Mouse (Mus musculus) fibroblast of lung, adult 2 months (primary cell): ENCODE data around the gene Cdh22.

Source experiments
- DNase-seq: peaks from one replicate; pipeline ENCODE4 v3.0.0-alpha.2; 2011; ENCODE audit warnings: low read depth

The Cdh22 gene

GRCm38 (mm10) chr2:165234613-165235291, at the start of gene Cdh22:
Gene Cdh22, minus strand, starts transcription at chr2:165234853.
- DNase-seq: no peak

- no peak for DNase-seq
Measured at GRCm38 (mm10) chr2:165284377-165284776, 49.7 kb upstream of the Cdh22 start.

- DNase-seq: no peak
Measured at GRCm38 (mm10) chr2:165283644-165284043, 49.0 kb upstream of the Cdh22 start.

- DNase-seq: no peak
Measured at GRCm38 (mm10) chr2:165281779-165282311, 47.2 kb upstream of the Cdh22 start.

GRCm38 (mm10) chr2:165279351-165279750, 44.7 kb upstream of the Cdh22 start:
- DNase-seq: no peak

GRCm38 (mm10) chr2:165277188-165277740, 42.6 kb upstream of the Cdh22 start:
- no peak for DNase-seq

- DNase-seq: no peak
Measured at GRCm38 (mm10) chr2:165275824-165276223, 41.2 kb upstream of the Cdh22 start.

- DNase-seq: no peak
Measured at GRCm38 (mm10) chr2:165275124-165275640, 40.5 kb upstream of the Cdh22 start.

- no peak for DNase-seq
Measured at GRCm38 (mm10) chr2:165273589-165273988, 38.9 kb upstream of the Cdh22 start.

GRCm38 (mm10) chr2:165271326-165271725, 36.7 kb upstream of the Cdh22 start:
- DNase-seq: no peak

- DNase-seq: no peak
Measured at GRCm38 (mm10) chr2:165270858-165271257, 36.2 kb upstream of the Cdh22 start.

- no peak for DNase-seq
Measured at GRCm38 (mm10) chr2:165266739-165267138, 32.1 kb upstream of the Cdh22 start.

- no peak for DNase-seq
Measured at GRCm38 (mm10) chr2:165263861-165264260, 29.2 kb upstream of the Cdh22 start.

- no peak for DNase-seq
Measured at GRCm38 (mm10) chr2:165262274-165262990, 27.8 kb upstream of the Cdh22 start.

GRCm38 (mm10) chr2:165259859-165260258, 25.2 kb upstream of the Cdh22 start:
- DNase-seq: no peak

- no peak for DNase-seq
Measured at GRCm38 (mm10) chr2:165258321-165258720, 23.7 kb upstream of the Cdh22 start.

GRCm38 (mm10) chr2:165257151-165257834, 22.6 kb upstream of the Cdh22 start:
- no peak for DNase-seq

GRCm38 (mm10) chr2:165256213-165256612, 21.6 kb upstream of the Cdh22 start:
- no peak for DNase-seq

- DNase-seq: no peak
Measured at GRCm38 (mm10) chr2:165253867-165254266, 19.2 kb upstream of the Cdh22 start.

GRCm38 (mm10) chr2:165253269-165253668, 18.6 kb upstream of the Cdh22 start:
- DNase-seq: no peak

- no peak for DNase-seq
Measured at GRCm38 (mm10) chr2:165252801-165253200, 18.1 kb upstream of the Cdh22 start.

- no peak for DNase-seq
Measured at GRCm38 (mm10) chr2:165252381-165252780, 17.7 kb upstream of the Cdh22 start.
